In genomic region chr7:111896255-111896654, GRCm38 (mm10) we compare ENCODE assay signal across 9 mouse cellular contexts.
DNase-seq lines count a peak whose midpoint lies in the region; ATAC-seq and TF ChIP-seq lines count a peak whose summit lies in the region.
"Had no signal": no experiment of that assay in that cellular context is flagged by ENCODE, and none has a peak within 500 bp of the region (broad histone marks: within the 10 kb centered on the region; RNA-seq: fewer than 3 reads in every experiment).

No protein-coding gene starts in this region.

- no peak overlapping the region for H3K4me2 ChIP-seq in midbrain, embryonic 13.5 days (replicated peaks)
- H3K4me2 ChIP-seq: heart, embryonic 13.5 days had no signal

- no peak for TF ChIP-seq CTCF in left cerebral cortex, adult 2 months (IDR thresholded peaks at IDR 0.05)

- no peaks in the 10 kb centered on the region for H3K36me3 ChIP-seq in midbrain, embryonic 13.5 days
- H3K36me3 ChIP-seq in midbrain, embryonic 10.5 days = no peaks in the 10 kb centered on the region
- H3K36me3 ChIP-seq: heart, embryonic 13.5 days had no signal

- H3K9me3 ChIP-seq in midbrain, embryonic 13.5 days = peaks cover 4% of the 10 kb centered on the region; the same call in 1 of the 2 replicates
- 0 out of 2 replicates have a peak, but pooled peaks cover 1% of the 10 kb centered on the region for H3K9me3 ChIP-seq in midbrain, embryonic 10.5 days (replicated peaks)

- H3K4me3 ChIP-seq in midbrain, embryonic 13.5 days (replicated peaks) = no peak overlapping the region
- no peak overlapping the region for H3K4me3 ChIP-seq in midbrain, embryonic 10.5 days
- no peak overlapping the region for H3K4me3 ChIP-seq in left cerebral cortex, adult 2 months
- H3K4me3 ChIP-seq: heart, embryonic 13.5 days had no signal

- no peaks in the 10 kb centered on the region for H3K4me1 ChIP-seq in midbrain, embryonic 13.5 days (replicated peaks)
- H3K4me1 ChIP-seq in midbrain, embryonic 10.5 days = no peaks in the 10 kb centered on the region

- peak; percentile 75 for ATAC-seq in midbrain, embryonic 13.5 days
- ATAC-seq in granulocyte monocyte progenitor cell, adult 5-6 weeks (replicated peaks; ENCODE audit: poor library complexity, severe bottlenecking) = no peak

- no peak overlapping the region for H3K27ac ChIP-seq in midbrain, embryonic 13.5 days
- H3K27ac ChIP-seq in midbrain, embryonic 10.5 days (replicated peaks) = no peak overlapping the region
- H3K27ac ChIP-seq in left cerebral cortex, adult 2 months = peak overlapping the region; percentile 21; the same call in 1 of the 2 replicates
- H3K27ac ChIP-seq: heart, embryonic 13.5 days had no signal

- H3K9ac ChIP-seq in midbrain, embryonic 13.5 days (replicated peaks) = no peak overlapping the region
- H3K9ac ChIP-seq: heart, embryonic 13.5 days had no signal

- no peak for DNase-seq in midbrain, embryonic 10.5 days (ENCODE audit: low spot score)
- peak; percentile 86 for DNase-seq in cerebellum, adult 9-10 months
- peak; percentile 36 for DNase-seq in gonadal fat pad, adult 2 months (ENCODE audit: low read depth)
- peak; percentile 69 to 73 for DNase-seq in left cerebral cortex, adult 2 months (ENCODE audit: extremely low spot score in 1 of 2, low spot score in 2 of 2)
- peak; percentile 70 for DNase-seq in retina, embryonic 14.5 days (ENCODE audit: low spot score)
- DNase-seq in B cell, adult 2 months = no peak

- 73% methylated on average over 5 of the region's 5 CpGs for WGBS in midbrain, embryonic 13.5 days
- WGBS in midbrain, embryonic 10.5 days = 80% methylated on average over 5 of the region's 5 CpGs

- intact Hi-C loops in left cerebral cortex, adult 2 months (cut with DNase I) = no loop called here

- no peaks in the 10 kb centered on the region for H3K27me3 ChIP-seq in midbrain, embryonic 13.5 days
- H3K27me3 ChIP-seq in midbrain, embryonic 10.5 days (ENCODE audit: low read depth, poor library complexity, severe bottlenecking) = no peaks in the 10 kb centered on the region
- H3K27me3 ChIP-seq: heart, embryonic 13.5 days had no signal

Comparison
In these comparisons a context has a peak if more than half of its experiments do, and no peak if none do; other contexts are left out.
1. DNase-seq: peak in cerebellum, adult 9-10 months (single experiment), gonadal fat pad, adult 2 months (single experiment), left cerebral cortex, adult 2 months (2 of 2) and retina, embryonic 14.5 days (single experiment); none in midbrain, embryonic 10.5 days (single experiment) and B cell, adult 2 months (0 of 2).